Mouse (Mus musculus): ENCODE measurements around the gene Sowaha. TPM values are rescaled to one million over a fixed set of nuclear protein-coding genes. Genes with fewer than 3 reads are reported as not detected.

The Sowaha gene
- polyA plus RNA-seq, 1 experiment from 2014 or later, result 0.77 TPM

GRCm38 (mm10) chr11:53520122-53520978 lies 40.3 kb upstream of the Sowaha start:
- peaks cover 26% of the 10 kb centered on the region for H3K4me1 ChIP-seq
- H3K4me3 ChIP-seq, result peak overlapping the region; percentile 83
- H3K36me3 ChIP-seq, result no peaks in the 10 kb centered on the region
- H3K9ac ChIP-seq (replicated peaks), result peak overlapping the region; percentile 90
- peak; percentile 48; the same call in 1 of the 2 replicates for ATAC-seq (ENCODE audit: low FRiP score, low read depth)
- H3K27me3 ChIP-seq, result peaks cover 47% of the 10 kb centered on the region
- H3K4me2 ChIP-seq (replicated peaks), result peak overlapping the region; percentile 84
- H3K9me3 ChIP-seq, result no peaks in the 10 kb centered on the region
- no peak overlapping the region for H3K27ac ChIP-seq (replicated peaks)
- 1% methylated on average over 24 of the region's 24 CpGs for WGBS

GRCm38 (mm10) chr11:53519207-53520121 lies 39.4 kb upstream of the Sowaha start, which contains the start of gene Sept8:
Gene Sept8, plus strand, starts transcription at chr11:53519257.
- no peak within 1 kb of the TSS for H3K27ac ChIP-seq (replicated peaks)
- H3K27me3 ChIP-seq, result peaks cover 47% of the 10 kb centered on the region
- H3K4me1 ChIP-seq, result peaks cover 25% of the 10 kb centered on the region
- H3K4me3 ChIP-seq, result peak within 1 kb of the TSS; percentile 83
- ATAC-seq (ENCODE audit: low FRiP score, low read depth), result peak; percentile 85
- no peaks in the 10 kb centered on the region for H3K36me3 ChIP-seq
- WGBS, result 7% methylated on average over 48 of the region's 79 CpGs
- H3K9me3 ChIP-seq, result no peaks in the 10 kb centered on the region
- H3K9ac ChIP-seq (replicated peaks), result peak within 1 kb of the TSS; percentile 90
- H3K4me2 ChIP-seq (replicated peaks), result peak within 1 kb of the TSS; percentile 84

GRCm38 (mm10) chr11:53518759-53519158 lies 38.7 kb upstream of the Sowaha start:
- H3K4me3 ChIP-seq, result no peak overlapping the region
- H3K4me2 ChIP-seq (replicated peaks), result no peak overlapping the region
- peaks cover 25% of the 10 kb centered on the region for H3K4me1 ChIP-seq
- H3K27ac ChIP-seq (replicated peaks), result no peak overlapping the region
- H3K9ac ChIP-seq (replicated peaks), result no peak overlapping the region
- no peaks in the 10 kb centered on the region for H3K36me3 ChIP-seq
- ATAC-seq (ENCODE audit: low FRiP score, low read depth), result no peak
- 54% methylated on average over 5 of the region's 5 CpGs for WGBS
- H3K9me3 ChIP-seq, result no peaks in the 10 kb centered on the region
- peaks cover 47% of the 10 kb centered on the region for H3K27me3 ChIP-seq

- Histone ChIP-seq H3K27me3 (peaks cover 50% of the 10 kb centered on the region), H3K4me2 (replicated peaks) (no peak overlapping the region), H3K36me3 (no peaks in the 10 kb centered on the region), H3K4me1 (peaks cover 25% of the 10 kb centered on the region), H3K9me3 (no peaks in the 10 kb centered on the region), H3K9ac (replicated peaks) (no peak overlapping the region), H3K4me3 (no peak overlapping the region), H3K27ac (replicated peaks) (no peak overlapping the region)
- 61% methylated on average over 8 of the region's 8 CpGs for WGBS
- ATAC-seq (ENCODE audit: low FRiP score, low read depth), result no peak
Observed at GRCm38 (mm10) chr11:53516775-53517627, 36.9 kb upstream of the Sowaha start.

- Histone ChIP-seq H3K9ac (replicated peaks) (no peak overlapping the region), H3K36me3 (no peaks in the 10 kb centered on the region), H3K27me3 (peaks cover 8% of the 10 kb centered on the region; the same call in 1 of the 2 replicates), H3K4me2 (replicated peaks) (no peak overlapping the region), H3K4me3 (no peak overlapping the region), H3K27ac (replicated peaks) (no peak overlapping the region), H3K4me1 (no peaks in the 10 kb centered on the region), H3K9me3 (no peaks in the 10 kb centered on the region)
- WGBS, result 60% methylated on average over 5 of the region's 5 CpGs
- ATAC-seq (ENCODE audit: low FRiP score, low read depth), result no peak
Observed at GRCm38 (mm10) chr11:53510351-53510750, 30.3 kb upstream of the Sowaha start.

- H3K4me2 ChIP-seq (replicated peaks), result no peak overlapping the region
- H3K27ac ChIP-seq (replicated peaks), result no peak overlapping the region
- peaks cover 18% of the 10 kb centered on the region for H3K27me3 ChIP-seq
- no peaks in the 10 kb centered on the region for H3K36me3 ChIP-seq
- H3K9ac ChIP-seq (replicated peaks), result no peak overlapping the region
- H3K4me1 ChIP-seq, result no peaks in the 10 kb centered on the region
- H3K9me3 ChIP-seq, result no peaks in the 10 kb centered on the region
- ATAC-seq (ENCODE audit: low FRiP score, low read depth), result no peak
- WGBS, result 55% methylated on average over 3 of the region's 3 CpGs
- H3K4me3 ChIP-seq, result no peak overlapping the region
Observed at GRCm38 (mm10) chr11:53508591-53508990, 28.5 kb upstream of the Sowaha start.

GRCm38 (mm10) chr11:53508152-53508551 lies 28.1 kb upstream of the Sowaha start:
- Histone ChIP-seq H3K9me3 (no peaks in the 10 kb centered on the region), H3K27me3 (peaks cover 22% of the 10 kb centered on the region), H3K4me3 (no peak overlapping the region), H3K4me1 (no peaks in the 10 kb centered on the region), H3K27ac (replicated peaks) (no peak overlapping the region), H3K4me2 (replicated peaks) (no peak overlapping the region), H3K9ac (replicated peaks) (no peak overlapping the region), H3K36me3 (no peaks in the 10 kb centered on the region)
- 68% methylated on average over 7 of the region's 7 CpGs for WGBS
- ATAC-seq (ENCODE audit: low FRiP score, low read depth), result no peak

- Histone ChIP-seq H3K4me3 (no peak overlapping the region), H3K4me2 (replicated peaks) (no peak overlapping the region), H3K4me1 (no peaks in the 10 kb centered on the region), H3K27me3 (peaks cover 23% of the 10 kb centered on the region), H3K27ac (replicated peaks) (no peak overlapping the region), H3K9ac (replicated peaks) (no peak overlapping the region), H3K36me3 (no peaks in the 10 kb centered on the region), H3K9me3 (no peaks in the 10 kb centered on the region)
- 87% methylated on average over 9 of the region's 9 CpGs for WGBS
- no peak for ATAC-seq (ENCODE audit: low FRiP score, low read depth)
Observed at GRCm38 (mm10) chr11:53507098-53507805, 27.2 kb upstream of the Sowaha start.

GRCm38 (mm10) chr11:53505026-53505663 lies 25.1 kb upstream of the Sowaha start:
- ATAC-seq (ENCODE audit: low FRiP score, low read depth), result no peak
- peaks cover 39% of the 10 kb centered on the region for H3K27me3 ChIP-seq

GRCm38 (mm10) chr11:53504376-53504775 lies 24.3 kb upstream of the Sowaha start:
- no peak overlapping the region for H3K4me2 ChIP-seq (replicated peaks)
- H3K4me1 ChIP-seq, result peaks cover 8% of the 10 kb centered on the region
- no peak for ATAC-seq (ENCODE audit: low FRiP score, low read depth)
- no peak overlapping the region for H3K9ac ChIP-seq (replicated peaks)
- no peak overlapping the region for H3K4me3 ChIP-seq
- no peaks in the 10 kb centered on the region for H3K36me3 ChIP-seq
- H3K27ac ChIP-seq (replicated peaks), result no peak overlapping the region
- WGBS, result 87% methylated on average over 8 of the region's 8 CpGs
- H3K9me3 ChIP-seq, result no peaks in the 10 kb centered on the region
- peaks cover 44% of the 10 kb centered on the region for H3K27me3 ChIP-seq

More at GRCm38 (mm10) chr11:53505026-53505663, 25.1 kb upstream of the Sowaha start:
- WGBS, result 73% methylated on average over 5 of the region's 5 CpGs
- no peaks in the 10 kb centered on the region for H3K9me3 ChIP-seq
- H3K27ac ChIP-seq (replicated peaks), result no peak overlapping the region
- H3K36me3 ChIP-seq, result no peaks in the 10 kb centered on the region
- H3K4me1 ChIP-seq, result peaks cover 8% of the 10 kb centered on the region
- no peak overlapping the region for H3K4me3 ChIP-seq
- H3K4me2 ChIP-seq (replicated peaks), result no peak overlapping the region
- no peak overlapping the region for H3K9ac ChIP-seq (replicated peaks)

All from midbrain, embryonic 12.5 days (tissue).